Mouse (Mus musculus) heart, postnatal 0 days (tissue): ENCODE results near the gene Ccdc28a. TPM values are rescaled to one million over a fixed set of nuclear protein-coding genes. Genes with fewer than 3 reads are reported as not detected.

ENCODE experiments used
- ATAC-seq: fragments of 200-750 bp; cut with Nextera tagmentation; 2 replicates; pipeline ENCODE4 v1.8.0; 2017; ENCODE audit warnings: low read depth, moderate number of reproducible peaks, moderate library complexity; ENCODE audit not compliant: insufficient read depth
- DNase-seq: peaks from one replicate; pipeline ENCODE4 v3.0.0-alpha.2; 2016; ENCODE audit warnings: low spot score
- H3K27ac ChIP-seq: fragments of 300-500 bp; sonication (generic); 2 replicates; pipeline ENCODE4 v1.5.1; 2014; ENCODE audit warnings: low read depth, mild to moderate bottlenecking
- H3K27me3 ChIP-seq: fragments of 300-500 bp; sonication (generic); 2 replicates; pipeline ENCODE4 v1.6.1; 2014; ENCODE audit warnings: low read length, mixed read lengths; ENCODE audit not compliant: control insufficient read depth, insufficient read depth
- H3K36me3 ChIP-seq: fragments of 300-500 bp; sonication (generic); replicated peaks from 2 replicates; pipeline ENCODE4 v1.6.1; 2014; ENCODE audit warnings: low read length, mixed read lengths; ENCODE audit not compliant: control insufficient read depth, insufficient read depth
- H3K4me1 ChIP-seq: fragments of 300-500 bp; sonication (generic); 2 replicates; pipeline ENCODE4 v1.6.1; 2014; ENCODE audit warnings: antibody characterized with exemption; ENCODE audit not compliant: control insufficient read depth, insufficient read depth
- H3K4me2 ChIP-seq: fragments of 300-500 bp; sonication (generic); 2 replicates; pipeline ENCODE4 v1.6.1; 2014; ENCODE audit warnings: low read depth, mild to moderate bottlenecking, low read length, moderate library complexity
- H3K4me3 ChIP-seq: fragments of 300-500 bp; sonication (generic); 2 replicates; pipeline ENCODE4 v1.5.1; 2014; ENCODE audit warnings: low read depth, low read length
- H3K9ac ChIP-seq: fragments of 300-500 bp; sonication (generic); replicated peaks from 2 replicates; pipeline ENCODE4 v1.6.1; 2014; ENCODE audit warnings: low read depth, low read length, mixed read lengths
- H3K9me3 ChIP-seq: fragments of 300-500 bp; sonication (generic); replicated peaks from 2 replicates; pipeline ENCODE4 v1.6.1; 2016; ENCODE audit warnings: low read length; ENCODE audit not compliant: control insufficient read depth
- CTCF ChIP-seq: IDR thresholded peaks from 2 replicates; pipeline ENCODE4 v1.5.1; 2016; ENCODE audit warnings: antibody characterized with exemption, control low read depth, low read depth
- EP300 ChIP-seq: IDR thresholded peaks from 2 replicates; pipeline ENCODE4 v1.6.1; 2016; ENCODE audit warnings: antibody characterized with exemption, low read depth
- WGBS: fragments of 180-500 bp; shearing (Covaris S2); extraction: QIAGEN DNeasy Blood & Tissue Kit; methylation state at CpG from one replicate; pipeline ENCODE4 v1.1.7; 2014; 5-methylcytosine and 5-hydroxymethylcytosine counted together
- polyA plus RNA-seq: library from polyadenylated mRNA; unstranded; fragments of >200 nt; fragmentation: Nextera tagmentation; extraction: Ambion mirVana; gene quantifications from 2 replicates; pipeline ENCODE4 v1.2.1, GENCODE M21; 2015
- total RNA-seq: library from RNA; depleted of rRNA; stranded (reverse); fragments of >200 nt; gene quantifications from 2 replicates; pipeline ENCODE4 v1.2.3, GENCODE M21; 2014; ENCODE audit warnings: low replicate concordance

The Ccdc28a gene
- total and polyA plus RNA-seq, 2 experiments from 2014 or later: 0.65 to 7.2 TPM

DNA sequence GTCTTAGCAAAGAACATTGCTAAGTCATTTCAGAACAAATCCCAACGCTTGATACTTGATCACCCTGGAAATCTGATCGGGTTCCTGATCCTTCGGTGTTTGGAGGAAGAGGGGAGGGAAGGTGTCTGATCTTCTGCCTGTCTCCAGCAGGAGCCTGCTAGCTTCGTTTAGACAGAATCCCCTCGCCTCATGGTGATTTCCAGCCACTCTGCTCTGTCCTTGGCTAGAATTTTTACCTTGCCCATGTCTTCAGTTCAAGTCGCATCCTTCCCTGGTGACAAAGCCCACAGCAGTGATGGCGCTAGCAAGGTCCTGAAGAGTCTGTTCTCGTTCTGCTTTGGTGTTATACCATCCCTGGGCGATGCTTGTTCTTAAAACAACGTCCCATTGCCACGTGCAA lies 40.6 kb downstream of the Ccdc28a start:
- 72% methylated on average over 11 of the region's 11 CpGs for WGBS
- Histone ChIP-seq H3K9ac (no peak overlapping the region), H3K4me1 (peaks cover 3% of the 10 kb centered on the region; the same call in 1 of the 2 replicates), H3K27ac (no peak overlapping the region), H3K4me2 (no peak overlapping the region), H3K27me3 (no peaks in the 10 kb centered on the region), H3K36me3 (no peaks in the 10 kb centered on the region), H3K9me3 (no peaks in the 10 kb centered on the region), H3K4me3 (no peak overlapping the region)
- TF ChIP-seq EP300: no peak
- no peak for TF ChIP-seq CTCF
- ATAC-seq: no peak
- DNase-seq: no peak

DNA sequence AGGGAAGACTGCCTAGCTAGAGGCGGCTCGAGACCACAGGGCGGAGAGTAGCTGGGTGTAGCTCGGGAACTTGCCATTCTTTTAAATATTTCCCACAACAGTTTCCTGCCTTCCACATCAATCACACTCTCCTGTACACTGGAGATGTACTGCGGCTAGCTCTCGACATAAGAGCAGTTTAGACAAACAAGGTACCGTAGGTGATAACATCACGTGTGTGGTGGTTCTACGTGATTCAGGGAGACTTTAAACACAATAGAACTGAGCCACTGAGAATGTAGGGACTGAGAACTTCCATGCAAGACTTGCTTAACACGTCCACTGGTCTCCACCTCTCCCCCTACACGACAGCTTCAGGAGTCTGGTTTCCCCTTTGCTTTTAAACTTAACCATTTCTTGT lies 41.6 kb downstream of the Ccdc28a start:
- no peaks in the 10 kb centered on the region for H3K27me3 ChIP-seq
- no peak overlapping the region for H3K4me3 ChIP-seq
- peaks cover 3% of the 10 kb centered on the region; the same call in 1 of the 2 replicates for H3K4me1 ChIP-seq
- TF ChIP-seq CTCF (no peak), EP300 (no peak)
- H3K27ac ChIP-seq: no peak overlapping the region
- no peak for ATAC-seq
- WGBS: 65% methylated on average over 11 of the region's 11 CpGs
- no peak for DNase-seq
- no peaks in the 10 kb centered on the region for H3K9me3 ChIP-seq
- H3K36me3 ChIP-seq: no peaks in the 10 kb centered on the region
- no peak overlapping the region for H3K9ac ChIP-seq
- H3K4me2 ChIP-seq: no peak overlapping the region

DNA sequence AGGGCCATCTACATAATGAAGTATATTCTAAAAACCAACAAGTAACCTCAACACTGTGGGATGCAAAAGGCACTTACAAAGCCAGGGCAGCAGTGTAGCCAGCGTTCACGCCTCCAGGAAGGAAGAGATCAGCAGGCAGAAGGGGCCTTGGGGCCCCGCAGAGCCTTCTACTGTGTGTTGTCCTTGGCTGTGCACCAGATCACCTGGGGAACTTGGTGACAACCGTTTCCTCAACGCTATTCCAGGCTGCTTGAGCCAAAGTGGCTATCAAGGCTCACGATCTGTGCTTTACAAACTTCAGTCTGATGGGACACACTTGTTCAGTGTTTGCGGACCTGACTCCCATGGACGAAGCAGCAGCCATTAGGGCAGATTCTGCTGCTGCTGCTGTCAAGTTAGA lies 43.1 kb downstream of the Ccdc28a start:
- no peak overlapping the region for H3K27ac ChIP-seq
- peaks cover 3% of the 10 kb centered on the region; the same call in 1 of the 2 replicates for H3K4me1 ChIP-seq
- H3K9ac ChIP-seq: no peak overlapping the region
- ATAC-seq: peak; percentile 17; the same call in 1 of the 2 replicates
- DNase-seq: no peak
- no peak overlapping the region for H3K4me2 ChIP-seq
- 23% methylated on average over 8 of the region's 8 CpGs for WGBS
- no peaks in the 10 kb centered on the region for H3K36me3 ChIP-seq
- no peak for TF ChIP-seq EP300
- no peak for TF ChIP-seq CTCF
- no peaks in the 10 kb centered on the region for H3K27me3 ChIP-seq
- H3K9me3 ChIP-seq: no peaks in the 10 kb centered on the region
- no peak overlapping the region for H3K4me3 ChIP-seq

DNA sequence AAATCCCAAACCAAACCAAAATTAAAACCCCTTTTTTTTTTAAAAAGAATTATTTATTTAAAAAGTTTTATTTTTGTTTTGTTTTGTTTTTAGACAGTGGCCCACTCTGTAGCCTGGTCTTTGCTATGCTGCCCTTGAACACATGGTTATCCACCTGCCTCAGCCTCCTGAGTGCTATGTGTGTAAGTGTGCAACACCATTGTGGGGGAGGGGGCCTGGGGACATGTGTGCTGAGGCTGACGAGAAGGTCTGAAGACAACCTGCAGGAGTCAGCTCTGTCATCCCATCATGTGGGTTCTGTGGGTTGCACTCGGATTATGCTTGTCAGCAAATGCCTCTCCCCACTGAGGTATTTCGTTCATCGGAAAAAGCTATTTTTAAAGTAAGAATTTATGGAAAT lies 45.3 kb downstream of the Ccdc28a start:
- Histone ChIP-seq H3K9me3 (no peaks in the 10 kb centered on the region), H3K36me3 (no peaks in the 10 kb centered on the region), H3K27me3 (no peaks in the 10 kb centered on the region), H3K4me2 (no peak overlapping the region), H3K4me1 (peaks cover 3% of the 10 kb centered on the region; the same call in 1 of the 2 replicates), H3K9ac (no peak overlapping the region), H3K27ac (no peak overlapping the region), H3K4me3 (no peak overlapping the region)
- TF ChIP-seq CTCF (no peak), EP300 (no peak)
- ATAC-seq: no peak
- DNase-seq: no peak
- whole genome bisulfite sequencing: 57% methylated on average over 4 of the region's 4 CpGs

DNA sequence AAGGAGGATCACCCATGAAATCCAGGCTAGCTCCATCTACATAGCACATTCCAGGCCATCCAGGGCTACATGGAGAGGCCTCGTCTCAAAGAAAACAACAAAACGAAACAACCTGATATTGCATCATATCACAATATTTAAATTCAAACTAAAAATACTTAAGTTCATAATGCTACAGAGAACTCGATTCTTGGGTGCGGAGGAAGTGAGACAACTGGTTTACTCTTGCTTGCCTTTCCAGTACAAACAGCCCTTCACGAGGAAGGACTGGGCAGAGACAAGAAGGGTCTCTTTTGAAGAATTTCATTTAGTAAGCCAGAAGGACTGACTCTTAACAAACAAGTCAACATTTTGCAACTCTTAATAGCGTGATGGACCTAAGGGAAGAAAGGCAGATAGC lies 46.2 kb downstream of the Ccdc28a start:
- 76% methylated on average over 6 of the region's 6 CpGs for WGBS
- DNase-seq: no peak
- Histone ChIP-seq H3K4me1 (peaks cover 3% of the 10 kb centered on the region; the same call in 1 of the 2 replicates), H3K36me3 (no peaks in the 10 kb centered on the region), H3K4me2 (no peak overlapping the region), H3K27ac (no peak overlapping the region), H3K9me3 (no peaks in the 10 kb centered on the region), H3K27me3 (no peaks in the 10 kb centered on the region), H3K4me3 (no peak overlapping the region), H3K9ac (no peak overlapping the region)
- no peak for ATAC-seq
- no peak for TF ChIP-seq EP300
- no peak for TF ChIP-seq CTCF

DNA sequence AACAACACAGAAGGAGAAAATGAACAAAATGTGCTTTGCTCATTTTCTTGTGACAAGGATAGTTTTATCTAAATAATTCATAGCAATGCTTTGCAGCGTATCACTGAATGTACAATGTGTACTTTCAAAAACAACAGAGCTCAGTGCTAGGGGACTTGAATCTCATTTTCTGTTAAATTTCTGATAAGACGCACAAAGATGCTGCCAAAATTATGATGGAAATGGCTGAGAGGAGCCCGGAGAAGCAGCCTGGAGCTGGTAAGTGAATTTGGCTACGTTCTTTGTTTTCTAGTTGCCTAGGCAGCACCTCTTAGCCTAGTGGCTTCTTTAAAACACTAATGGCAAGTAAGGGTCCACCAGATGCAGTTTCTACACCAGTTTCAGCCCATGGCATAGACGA lies 52.6 kb downstream of the Ccdc28a start:
- no peaks in the 10 kb centered on the region for H3K4me1 ChIP-seq
- no peak overlapping the region for H3K4me3 ChIP-seq
- no peaks in the 10 kb centered on the region for H3K36me3 ChIP-seq
- WGBS: 74% methylated on average over 5 of the region's 5 CpGs
- DNase-seq (no peak), ATAC-seq (no peak)
- no peaks in the 10 kb centered on the region for H3K9me3 ChIP-seq
- H3K9ac ChIP-seq: no peak overlapping the region
- no peak for TF ChIP-seq CTCF
- no peak for TF ChIP-seq EP300
- no peaks in the 10 kb centered on the region for H3K27me3 ChIP-seq
- no peak overlapping the region for H3K27ac ChIP-seq
- no peak overlapping the region for H3K4me2 ChIP-seq
